In genomic region chr2:33432877-33433276, GRCm38 (mm10) we compare ENCODE assay signal across 8 mouse cellular contexts. TPM values are rescaled to one million over a fixed set of nuclear protein-coding genes. Genes with fewer than 3 reads are reported as not detected.
DNase-seq lines count a peak whose midpoint lies in the region; TF ChIP-seq lines count a peak whose summit lies in the region.
"Had no signal": no experiment of that assay in that cellular context is flagged by ENCODE, and none has a peak within 500 bp of the region (broad histone marks: within the 10 kb centered on the region; RNA-seq: fewer than 3 reads in every experiment).

No protein-coding gene starts in this region.

- H3K27me3 ChIP-seq in thymus, adult 2 months (ENCODE audit: control insufficient read depth, insufficient read depth, low read length) = no peaks in the 10 kb centered on the region
- H3K27me3 ChIP-seq: heart, embryonic 15.5 days had no signal

- no peaks in the 10 kb centered on the region for H3K9me3 ChIP-seq in ES-E14 (ENCODE audit: control insufficient read depth, insufficient read depth, low read depth, low read length)
- H3K9me3 ChIP-seq: heart, embryonic 15.5 days had no signal

- WGBS in lung, adult 2 months = 62% methylated on average over 5 of the region's 5 CpGs
- WGBS in thymus, adult 2 months = 80% methylated on average over 5 of the region's 5 CpGs

- no peak for TF ChIP-seq POLR2A in embryonic fibroblast, embryonic 13.5 days (IDR thresholded peaks at IDR 0.05; ENCODE audit: low read depth, low read length)
- TF ChIP-seq POLR2A in lung, adult 2 months (IDR thresholded peaks at IDR 0.05; ENCODE audit: borderline replicate concordance, extremely low read depth, low read depth, low read length) = no peak
- no peak for TF ChIP-seq POLR2A in thymus, adult 2 months (IDR thresholded peaks at IDR 0.05; ENCODE audit: control insufficient read depth, extremely low read depth, insufficient read depth, low read length, poor library complexity)

- no peaks in the 10 kb centered on the region for H3K36me3 ChIP-seq in ES-E14 (ENCODE audit: control insufficient read depth, insufficient read depth, low read length, poor library complexity, severe bottlenecking)
- no peaks in the 10 kb centered on the region for H3K36me3 ChIP-seq in thymus, adult 2 months (ENCODE audit: control insufficient read depth, insufficient read depth, low read length)

- in situ Hi-C loops in ES-E14 (cut with MboI; ENCODE audit: low sequenced_read_pairs in 2 of 2, unreplicated experiment in 2 of 2) = no loop called here

- no peak overlapping the region for H3K27ac ChIP-seq in ES-E14 (ENCODE audit: insufficient read depth, low read depth, low read length, poor library complexity, severe bottlenecking)
- H3K27ac ChIP-seq in embryonic fibroblast, embryonic 13.5 days (ENCODE audit: insufficient read depth, low read length) = no peak overlapping the region
- H3K27ac ChIP-seq in thymus, adult 2 months (ENCODE audit: control insufficient read depth, insufficient read depth, low read length) = no peak overlapping the region
- H3K27ac ChIP-seq: heart, embryonic 15.5 days had no signal

- peaks cover 13 to 30% of the 10 kb centered on the region in 2 experiments for H3K4me1 ChIP-seq in ES-E14 (ENCODE audit: control insufficient read depth in 2 of 2, insufficient read depth in 2 of 2, low read length in 2 of 2, poor library complexity in 1 of 2)
- H3K4me1 ChIP-seq in embryonic fibroblast, embryonic 13.5 days (ENCODE audit: control insufficient read depth, insufficient read depth, low read length) = peaks cover 12% of the 10 kb centered on the region; the same call in 1 of the 2 replicates
- peaks cover 12% of the 10 kb centered on the region for H3K4me1 ChIP-seq in lung, adult 2 months (ENCODE audit: control insufficient read depth, insufficient read depth, low read length)
- peaks cover 10% of the 10 kb centered on the region for H3K4me1 ChIP-seq in thymus, adult 2 months (replicated peaks; ENCODE audit: control insufficient read depth, insufficient read depth, low read length)

- no peak overlapping the region for H3K4me3 ChIP-seq in ES-E14 (ENCODE audit: insufficient read depth in 1 of 2, low read depth in 1 of 2, low read length in 2 of 2, poor library complexity in 1 of 2, severe bottlenecking in 1 of 2)
- H3K4me3 ChIP-seq in embryonic fibroblast, embryonic 13.5 days (ENCODE audit: insufficient read depth, low read length) = no peak overlapping the region
- no peak overlapping the region for H3K4me3 ChIP-seq in lung, adult 2 months (replicated peaks; ENCODE audit: extremely low read depth, low read depth, low read length)
- H3K4me3 ChIP-seq in thymus, adult 2 months (ENCODE audit: control insufficient read depth, insufficient read depth, low read length) = no peak overlapping the region
- H3K4me3 ChIP-seq: heart, embryonic 15.5 days had no signal

- no peak overlapping the region for H3K9ac ChIP-seq in ES-E14 (ENCODE audit: insufficient read depth, low read depth, low read length, poor library complexity, severe bottlenecking)
- H3K9ac ChIP-seq: heart, embryonic 15.5 days had no signal

- DNase-seq in layer of hippocampus, adult 9-11 months = peak; percentile 61
- DNase-seq in layer of hippocampus, postnatal 14 days (ENCODE audit: low spot score in 2 of 2) = no peak
- peak; percentile 87 for DNase-seq in ES-E14 (ENCODE audit: low read depth, low spot score)
- peak; percentile 40 to 72 for DNase-seq in adrenal gland, postnatal 36 days
- peak; percentile 37 for DNase-seq in lung, adult 2 months
- peak; percentile 61 for DNase-seq in thymus, adult 2 months

- peak; percentile 16; the same call in 1 of the 2 replicates for TF ChIP-seq CTCF in embryonic fibroblast, embryonic 13.5 days (IDR thresholded peaks at IDR 0.05; ENCODE audit: borderline replicate concordance, insufficient read depth, low read length)
- TF ChIP-seq CTCF in lung, adult 2 months (IDR thresholded peaks at IDR 0.05; ENCODE audit: insufficient read depth, low read length) = peak; percentile 37; the same call in 1 of the 2 replicates
- TF ChIP-seq CTCF in thymus, adult 2 months (IDR thresholded peaks at IDR 0.05; ENCODE audit: borderline replicate concordance, control insufficient read depth, extremely low read depth, insufficient read depth, low read length, poor library complexity) = peak; percentile 36; the same call in 1 of the 2 replicates

TF ChIP-seq in ES-E14, 5 proteins besides CTCF, POLR2A, EP300 and RAD21:
- TF ChIP-seq CHD2 (IDR thresholded peaks at IDR 0.05; ENCODE audit: low read depth, low read length) (no peak), ZC3H11A (IDR thresholded peaks at IDR 0.05; ENCODE audit: borderline replicate concordance, low read depth, low read length) (no peak), MAFK (IDR thresholded peaks at IDR 0.05; ENCODE audit: insufficient read depth, low read depth, low read length) (no peak), ZNF384 (IDR thresholded peaks at IDR 0.05; ENCODE audit: low read depth, low read length) (no peak), HCFC1 (IDR thresholded peaks at IDR 0.05; ENCODE audit: borderline replicate concordance, insufficient read depth, low read length) (no peak)

RNA-seq across cellular contexts. Expression of gene Zbtb34, which starts 1.8 kb away (rescaled TPM):
- 10 to 100 TPM; 13.7 to 16.1 TPM for total RNA-seq in layer of hippocampus, postnatal 14 days (2021)
- 13.4 and 16.5 TPM in 2 replicates for total RNA-seq in ES-E14 (2012; rRNA removed)
- 1 to 10 TPM; 8.5 to 9.5 TPM for total RNA-seq in adrenal gland, postnatal 36 days (2021)
- 9.7 and 11.0 TPM in 2 replicates for polyA plus RNA-seq in embryonic fibroblast, embryonic 13.5 days (2011; ENCODE audit: insufficient read length, low read depth, missing spikeins)
- 13.4 and 16.4 TPM in 2 replicates for polyA plus RNA-seq in lung, adult 2 months (2012; rRNA removed)
- 22.0 and 27.6 TPM in 2 replicates for polyA plus RNA-seq in thymus, adult 2 months (2012; rRNA removed)

RNA-seq across cellular contexts. Expression of gene Zbtb43, which starts 35.5 kb away (rescaled TPM):
- 10 to 100 TPM; 22.0 to 26.3 TPM for total RNA-seq in layer of hippocampus, postnatal 14 days (2021)
- total RNA-seq in ES-E14 (2012; rRNA removed) = 31.3 and 32.0 TPM in 2 replicates
- 10 to 100 TPM; 20.9 to 24.6 TPM for total RNA-seq in adrenal gland, postnatal 36 days (2021)
- 11.2 and 15.9 TPM in 2 replicates for polyA plus RNA-seq in embryonic fibroblast, embryonic 13.5 days (2011; ENCODE audit: insufficient read length, low read depth, missing spikeins)
- polyA plus RNA-seq in lung, adult 2 months (2012; rRNA removed) = 6.8 and 9.9 TPM in 2 replicates
- 14.9 and 16.7 TPM in 2 replicates for polyA plus RNA-seq in thymus, adult 2 months (2012; rRNA removed)

Comparison
In these comparisons a context has a peak if more than half of its experiments do, and no peak if none do; other contexts are left out.
1. DNase-seq: peak in layer of hippocampus, adult 9-11 months (single experiment), ES-E14 (single experiment), adrenal gland, postnatal 36 days (2 of 2), lung, adult 2 months (single experiment) and thymus, adult 2 months (single experiment); none in layer of hippocampus, postnatal 14 days (0 of 2).
2. Peak in every context shown above with its lines, with median percentiles within 50 percentile points of each other: CTCF ChIP-seq.